Mouse (Mus musculus) right cerebral cortex, postnatal 4 days (tissue): Measurements from ENCODE around the gene Antxr1.
A peak's percentile ranks its signal among the peaks of the same experiment; 100 is the strongest.
"Not testable (repeated sequence)": the region's sequence is repeated elsewhere in the genome, so short reads cannot be mapped to it uniquely, and the experiment has no call there.

ENCODE experiments used
- DNase-seq: peaks from one replicate; pipeline ENCODE4 v3.0.0-alpha.2; 2022

The Antxr1 gene

GRCm38 (mm10) chr6:87099671-87100296 lies 235.8 kb downstream of the Antxr1 start:
- DNase-seq: peak; percentile 26

GRCm38 (mm10) chr6:87099261-87099660 lies 236.4 kb downstream of the Antxr1 start:
- DNase-seq: no peak

GRCm38 (mm10) chr6:87093631-87094030 lies 242.0 kb downstream of the Antxr1 start:
- DNase-seq: not testable (repeated sequence)

DNA sequence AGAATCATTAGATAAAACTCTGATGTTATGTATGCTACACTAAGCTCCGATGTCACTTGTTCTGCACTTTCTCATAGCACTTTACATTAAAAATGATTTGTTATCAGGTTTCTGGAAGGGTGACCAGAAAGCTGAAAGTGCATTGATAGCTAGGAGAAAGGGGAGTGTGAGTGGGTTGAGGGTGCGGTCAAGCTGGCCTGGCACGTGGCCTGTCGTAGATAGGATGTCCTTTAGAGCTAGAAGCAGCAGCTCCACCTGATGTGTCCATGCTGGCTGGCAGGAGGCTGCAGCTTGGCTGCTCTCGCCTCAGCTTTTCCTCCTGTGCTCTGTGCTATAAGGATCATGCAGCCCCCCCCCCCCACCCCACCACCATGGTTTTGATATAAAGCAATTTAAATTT lies 243.1 kb downstream of the Antxr1 start:
- no peak for DNase-seq

DNA sequence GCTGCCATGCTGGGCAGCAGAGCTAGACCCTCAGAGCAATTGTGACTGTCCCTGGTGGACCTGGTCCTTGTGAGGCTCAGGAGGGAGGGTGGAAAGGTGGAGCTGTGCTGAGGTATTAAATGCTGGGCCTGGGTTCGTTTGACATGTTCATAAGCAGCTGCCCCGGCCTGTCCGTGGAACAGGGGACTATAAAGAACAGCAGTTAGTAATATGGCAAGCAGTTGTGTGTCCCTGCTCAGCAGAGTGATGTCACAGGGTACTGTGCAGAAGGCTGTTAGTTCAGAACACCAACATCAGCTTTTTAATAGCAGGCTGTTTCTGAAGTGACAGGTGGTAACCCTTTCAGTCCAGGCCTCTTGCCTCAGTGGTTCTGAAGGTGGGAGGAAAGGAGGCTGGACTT lies 244.7 kb downstream of the Antxr1 start:
- DNase-seq: no peak

- no peak for DNase-seq
Observed at GRCm38 (mm10) chr6:87088356-87088755, 247.3 kb downstream of the Antxr1 start.

- no peak for DNase-seq
Observed at GRCm38 (mm10) chr6:87085026-87085425, 250.6 kb downstream of the Antxr1 start.
